Mouse (Mus musculus): ENCODE results near the gene B4galnt4. TPM values are rescaled to one million over a fixed set of nuclear protein-coding genes. Genes with fewer than 3 reads are reported as not detected.

Gene B4galnt4
- polyA plus RNA-seq, 1 experiment from 2014 or later = 15.4 TPM

- no peaks in the 10 kb centered on the region for H3K9me3 ChIP-seq (replicated peaks)
- H3K4me2 ChIP-seq = no peak overlapping the region
- H3K27me3 ChIP-seq = peaks cover 9% of the 10 kb centered on the region
- no peak overlapping the region for H3K9ac ChIP-seq
- peaks cover 20% of the 10 kb centered on the region for H3K36me3 ChIP-seq
- H3K4me1 ChIP-seq = peaks cover 26% of the 10 kb centered on the region
- H3K4me3 ChIP-seq (replicated peaks) = no peak overlapping the region
- no peak overlapping the region for H3K27ac ChIP-seq
- ATAC-seq (replicated peaks; ENCODE audit: low FRiP score) = no peak
- WGBS = 85% methylated on average over 7 of the region's 7 CpGs
Observed at GRCm38 (mm10) chr7:141062525-141062924, 1.6 kb downstream of the B4galnt4 start.

GRCm38 (mm10) chr7:141063353-141063752 lies 2.4 kb downstream of the B4galnt4 start:
- H3K9me3 ChIP-seq (replicated peaks) = no peaks in the 10 kb centered on the region
- H3K27me3 ChIP-seq = peaks cover 14% of the 10 kb centered on the region
- ATAC-seq (replicated peaks; ENCODE audit: low FRiP score) = no peak
- peaks cover 26% of the 10 kb centered on the region for H3K36me3 ChIP-seq
- H3K4me2 ChIP-seq = no peak overlapping the region
- WGBS = 82% methylated on average over 3 of the region's 3 CpGs
- no peak overlapping the region for H3K9ac ChIP-seq
- no peak overlapping the region for H3K27ac ChIP-seq
- H3K4me1 ChIP-seq = peaks cover 26% of the 10 kb centered on the region
- no peak overlapping the region for H3K4me3 ChIP-seq (replicated peaks)

GRCm38 (mm10) chr7:141064175-141064574 lies 3.3 kb downstream of the B4galnt4 start:
- H3K9me3 ChIP-seq (replicated peaks) = no peaks in the 10 kb centered on the region
- peaks cover 26% of the 10 kb centered on the region for H3K36me3 ChIP-seq
- H3K4me2 ChIP-seq = no peak overlapping the region
- no peak for ATAC-seq (replicated peaks; ENCODE audit: low FRiP score)
- H3K4me3 ChIP-seq (replicated peaks) = no peak overlapping the region
- no peak overlapping the region for H3K27ac ChIP-seq
- H3K4me1 ChIP-seq = peaks cover 26% of the 10 kb centered on the region
- no peak overlapping the region for H3K9ac ChIP-seq
- WGBS = 78% methylated on average over 7 of the region's 7 CpGs
- peaks cover 21% of the 10 kb centered on the region for H3K27me3 ChIP-seq

- WGBS = 94% methylated on average over 7 of the region's 7 CpGs
- H3K9ac ChIP-seq = no peak overlapping the region
- no peak overlapping the region for H3K4me2 ChIP-seq
- H3K27ac ChIP-seq = no peak overlapping the region
- no peaks in the 10 kb centered on the region for H3K9me3 ChIP-seq (replicated peaks)
- H3K27me3 ChIP-seq = peaks cover 23% of the 10 kb centered on the region
- H3K4me3 ChIP-seq (replicated peaks) = no peak overlapping the region
- H3K4me1 ChIP-seq = peaks cover 26% of the 10 kb centered on the region
- ATAC-seq (replicated peaks; ENCODE audit: low FRiP score) = no peak
- peaks cover 26% of the 10 kb centered on the region for H3K36me3 ChIP-seq
Observed at GRCm38 (mm10) chr7:141064576-141064975, 3.7 kb downstream of the B4galnt4 start.

GRCm38 (mm10) chr7:141068351-141068750 lies 7.4 kb downstream of the B4galnt4 start:
- H3K9ac ChIP-seq = no peak overlapping the region
- no peak for ATAC-seq (replicated peaks; ENCODE audit: low FRiP score)
- no peaks in the 10 kb centered on the region for H3K9me3 ChIP-seq (replicated peaks)
- no peak overlapping the region for H3K4me2 ChIP-seq
- peaks cover 42% of the 10 kb centered on the region for H3K27me3 ChIP-seq
- no peak overlapping the region for H3K4me3 ChIP-seq (replicated peaks)
- H3K4me1 ChIP-seq = peaks cover 23% of the 10 kb centered on the region
- H3K27ac ChIP-seq = no peak overlapping the region
- WGBS = 67% methylated on average over 19 of the region's 19 CpGs
- H3K36me3 ChIP-seq = peaks cover 26% of the 10 kb centered on the region

GRCm38 (mm10) chr7:141070058-141070862 lies 9.4 kb downstream of the B4galnt4 start:
- H3K27ac ChIP-seq = no peak overlapping the region
- peaks cover 20% of the 10 kb centered on the region for H3K4me1 ChIP-seq
- H3K4me3 ChIP-seq (replicated peaks) = peak overlapping the region; percentile 45
- WGBS = 1% methylated on average over 51 of the region's 51 CpGs
- H3K9me3 ChIP-seq (replicated peaks) = no peaks in the 10 kb centered on the region
- peak; percentile 26 for ATAC-seq (replicated peaks; ENCODE audit: low FRiP score)
- peak overlapping the region; percentile 42 for H3K9ac ChIP-seq
- H3K27me3 ChIP-seq = peaks cover 42% of the 10 kb centered on the region
- peaks cover 11% of the 10 kb centered on the region for H3K36me3 ChIP-seq
- peak overlapping the region; percentile 93 for H3K4me2 ChIP-seq

GRCm38 (mm10) chr7:141072017-141072745 lies 11.3 kb downstream of the B4galnt4 start:
- 28% methylated on average over 23 of the region's 23 CpGs for WGBS
- no peak overlapping the region for H3K9ac ChIP-seq
- H3K9me3 ChIP-seq (replicated peaks) = no peaks in the 10 kb centered on the region
- no peak overlapping the region for H3K4me3 ChIP-seq (replicated peaks)
- H3K4me1 ChIP-seq = peaks cover 20% of the 10 kb centered on the region
- no peak overlapping the region for H3K27ac ChIP-seq
- peak overlapping the region; percentile 13; the same call in 1 of the 2 replicates for H3K4me2 ChIP-seq
- ATAC-seq (replicated peaks; ENCODE audit: low FRiP score) = 0 out of 2 replicates have a peak, but pooled peaks have one; percentile 12
- H3K27me3 ChIP-seq = peaks cover 42% of the 10 kb centered on the region
- peaks cover 6% of the 10 kb centered on the region; the same call in 1 of the 2 replicates for H3K36me3 ChIP-seq

GRCm38 (mm10) chr7:141073782-141074181 lies 12.9 kb downstream of the B4galnt4 start:
- no peak for ATAC-seq (replicated peaks; ENCODE audit: low FRiP score)
- no peak overlapping the region for H3K9ac ChIP-seq
- peaks cover 34% of the 10 kb centered on the region for H3K27me3 ChIP-seq
- H3K9me3 ChIP-seq (replicated peaks) = no peaks in the 10 kb centered on the region
- H3K4me3 ChIP-seq (replicated peaks) = no peak overlapping the region
- no peak overlapping the region for H3K27ac ChIP-seq
- H3K4me2 ChIP-seq = no peak overlapping the region
- WGBS = 83% methylated on average over 4 of the region's 4 CpGs
- H3K36me3 ChIP-seq = no peaks in the 10 kb centered on the region
- H3K4me1 ChIP-seq = peaks cover 21% of the 10 kb centered on the region

GRCm38 (mm10) chr7:141077841-141078240 lies 16.9 kb downstream of the B4galnt4 start, which contains the start of gene Pkp3:
TSS of gene Pkp3 (plus strand) at chr7:141078218.
- no peak for ATAC-seq (replicated peaks; ENCODE audit: low FRiP score)
- Histone ChIP-seq H3K27ac (no peak within 1 kb of the TSS), H3K9me3 (replicated peaks) (no peaks in the 10 kb centered on the region), H3K4me3 (replicated peaks) (no peak within 1 kb of the TSS), H3K9ac (no peak within 1 kb of the TSS), H3K4me1 (peaks cover 10% of the 10 kb centered on the region; the same call in 1 of the 2 replicates), H3K4me2 (no peak within 1 kb of the TSS), H3K36me3 (no peaks in the 10 kb centered on the region), H3K27me3 (peaks cover 20% of the 10 kb centered on the region; the same call in 1 of the 2 replicates)
- WGBS = 89% methylated on average over 15 of the region's 15 CpGs

- peaks cover 20% of the 10 kb centered on the region; the same call in 1 of the 2 replicates for H3K27me3 ChIP-seq
- 0 out of 2 replicates have a peak, but pooled peaks have one; percentile 20 for ATAC-seq (replicated peaks; ENCODE audit: low FRiP score)
- no peaks in the 10 kb centered on the region for H3K36me3 ChIP-seq
- H3K4me1 ChIP-seq = peaks cover 10% of the 10 kb centered on the region; the same call in 1 of the 2 replicates
- WGBS = 78% methylated on average over 4 of the region's 4 CpGs
- H3K27ac ChIP-seq = no peak overlapping the region
- no peak overlapping the region for H3K9ac ChIP-seq
- no peaks in the 10 kb centered on the region for H3K9me3 ChIP-seq (replicated peaks)
- no peak overlapping the region for H3K4me2 ChIP-seq
- no peak overlapping the region for H3K4me3 ChIP-seq (replicated peaks)
Observed at GRCm38 (mm10) chr7:141078876-141079275, 18.0 kb downstream of the B4galnt4 start.

GRCm38 (mm10) chr7:141079481-141080449 lies 18.9 kb downstream of the B4galnt4 start:
- Histone ChIP-seq H3K36me3 (no peaks in the 10 kb centered on the region), H3K4me3 (replicated peaks) (peak overlapping the region; percentile 37), H3K4me2 (peak overlapping the region; percentile 52), H3K4me1 (peaks cover 10% of the 10 kb centered on the region; the same call in 1 of the 2 replicates), H3K9me3 (replicated peaks) (no peaks in the 10 kb centered on the region), H3K27me3 (peaks cover 20% of the 10 kb centered on the region; the same call in 1 of the 2 replicates), H3K27ac (peak overlapping the region; percentile 48; the same call in 1 of the 2 replicates), H3K9ac (peak overlapping the region; percentile 31; the same call in 1 of the 2 replicates)
- WGBS = 22% methylated on average over 34 of the region's 34 CpGs
- peak; percentile 34; the same call in 1 of the 2 replicates for ATAC-seq (replicated peaks; ENCODE audit: low FRiP score)

All from kidney, embryonic 15.5 days (tissue).